Mouse (Mus musculus) natural killer cell, adult 2 months (primary cell): Measurements from ENCODE around the gene 9830107B12Rik.
"Not testable (repeated sequence)": the region's sequence is repeated elsewhere in the genome, so short reads cannot be mapped to it uniquely, and the experiment has no call there.

ENCODE experiments used
- DNase-seq, 2 experiments: peaks; one replicate each; pipeline ENCODE4 v3.0.0; 2022; ENCODE audit warnings: low spot score in 2 of 2

The 9830107B12Rik gene

DNA sequence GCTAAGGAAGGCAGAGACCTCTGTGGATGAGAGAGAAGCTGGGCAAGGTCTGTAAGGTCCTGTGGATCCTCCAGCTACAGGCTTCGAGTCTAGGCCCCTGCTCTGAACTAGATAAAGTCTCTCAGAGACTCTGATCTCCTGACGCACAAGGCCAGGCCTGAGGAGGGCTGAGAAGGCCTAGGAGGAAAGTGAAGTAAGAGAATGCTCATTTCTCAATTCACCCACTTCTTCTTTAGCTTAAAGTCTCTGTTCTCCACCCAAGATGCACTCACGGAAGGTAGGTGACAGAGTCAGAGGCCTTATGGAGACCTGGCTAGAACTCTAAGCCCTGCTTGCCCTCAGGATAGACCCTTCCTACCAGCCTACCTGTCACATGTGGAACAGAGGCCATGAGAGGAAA lies at the start of gene 9830107B12Rik:
Gene 9830107B12Rik (minus strand): TSS at position 149 of the 400 bp plus-strand sequence.
- no peak for DNase-seq

- no peak for DNase-seq
These were observed 46.3 kb upstream of the 9830107B12Rik start for GRCm38 (mm10) chr17:48192366-48192765.

DNA sequence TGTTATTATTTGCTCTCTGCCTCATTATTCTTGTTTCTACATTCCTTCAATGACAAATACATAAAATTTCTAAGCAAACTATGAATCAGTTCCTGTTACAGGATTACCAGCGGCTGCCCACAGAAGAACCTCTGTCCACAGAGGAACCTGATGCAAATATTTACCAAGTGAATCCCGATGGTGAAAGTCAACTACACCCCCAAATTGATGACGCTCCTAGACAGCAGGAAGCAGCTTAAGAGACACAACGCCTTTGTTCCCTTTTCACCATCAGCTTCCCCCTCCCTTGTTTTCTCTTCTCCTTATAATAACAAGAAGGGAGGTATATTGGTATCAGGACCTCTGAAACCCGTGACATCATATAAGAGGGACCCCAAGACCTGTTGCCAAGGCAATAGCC lies 39.2 kb upstream of the 9830107B12Rik start:
- no peak for DNase-seq

DNA sequence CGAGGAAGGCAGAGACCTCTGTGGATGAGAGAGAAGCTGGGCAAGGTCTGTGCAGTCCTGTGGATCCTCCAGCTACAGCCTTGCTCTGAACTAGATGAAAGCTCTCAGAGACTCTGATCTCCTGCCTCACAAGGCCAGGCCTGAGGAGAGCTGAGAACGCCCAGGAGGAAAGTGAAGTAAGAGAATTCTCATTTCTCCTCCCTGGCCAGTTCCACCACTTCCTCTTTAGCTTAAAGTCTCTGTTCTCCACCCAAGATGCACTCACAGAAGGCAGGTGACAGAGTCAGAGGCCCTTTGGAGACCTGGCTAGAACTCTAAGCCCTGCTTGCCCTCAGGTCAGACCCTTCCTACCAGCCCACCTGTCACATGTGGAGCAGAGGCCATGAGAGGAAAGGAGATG lies 21.0 kb upstream of the 9830107B12Rik start, which contains the start of gene A530064D06Rik:
Gene A530064D06Rik (minus strand): TSS at position 173 of the 400 bp plus-strand sequence.
- not testable (repeated sequence) for DNase-seq

GRCm38 (mm10) chr17:48157382-48158076 lies 11.5 kb upstream of the 9830107B12Rik start:
- DNase-seq = no peak

DNA sequence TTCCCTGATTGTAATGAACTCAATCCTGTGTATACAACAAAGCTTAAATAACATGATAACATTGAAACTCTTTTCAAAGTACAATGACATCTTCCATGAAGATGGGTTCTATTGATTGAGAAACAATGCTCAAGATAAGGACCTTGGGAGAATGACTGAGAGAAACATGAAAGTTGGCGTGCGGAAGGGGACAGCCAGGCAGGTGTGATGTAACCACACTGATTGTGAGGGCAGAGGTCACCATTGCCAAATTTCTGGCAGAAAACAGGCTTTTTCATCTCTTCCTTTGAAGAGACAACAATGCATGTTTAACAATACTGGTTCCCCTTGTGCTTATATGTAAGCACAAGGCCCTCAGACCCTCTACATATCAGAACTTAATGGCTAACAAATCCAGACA lies 13.3 kb downstream of the 9830107B12Rik start:
- no peak for DNase-seq

GRCm38 (mm10) chr17:48120456-48120855 lies 25.6 kb downstream of the 9830107B12Rik start:
- no peak for DNase-seq

- DNase-seq = peak; percentile 52 to 76
These were observed 26.4 kb downstream of the 9830107B12Rik start for GRCm38 (mm10) chr17:48119656-48120055.

DNA sequence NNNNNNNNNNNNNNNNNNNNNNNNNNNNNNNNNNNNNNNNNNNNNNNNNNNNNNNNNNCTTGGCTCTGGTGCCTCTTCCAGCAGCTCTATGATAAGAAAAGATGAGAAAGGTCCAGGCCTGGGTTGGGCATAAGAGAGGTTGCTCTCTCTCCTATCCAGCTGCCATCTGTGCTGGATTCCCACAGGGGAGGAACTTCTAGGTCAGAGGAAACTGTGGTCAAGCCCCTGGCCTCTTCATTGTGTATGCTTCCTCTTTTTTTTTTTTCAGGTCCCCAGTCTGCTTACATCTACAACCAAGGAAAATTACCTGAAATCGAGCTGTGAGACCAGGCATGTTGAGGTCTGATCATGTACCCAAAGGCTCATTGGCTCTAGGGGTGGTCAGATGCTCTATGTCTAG lies 27.5 kb downstream of the 9830107B12Rik start:
- no peak for DNase-seq

GRCm38 (mm10) chr17:48110547-48111287 lies 35.4 kb downstream of the 9830107B12Rik start:
- DNase-seq = peak; percentile 43 to 61

- no peak for DNase-seq
These were observed 37.5 kb downstream of the 9830107B12Rik start for GRCm38 (mm10) chr17:48108520-48108919.

DNA sequence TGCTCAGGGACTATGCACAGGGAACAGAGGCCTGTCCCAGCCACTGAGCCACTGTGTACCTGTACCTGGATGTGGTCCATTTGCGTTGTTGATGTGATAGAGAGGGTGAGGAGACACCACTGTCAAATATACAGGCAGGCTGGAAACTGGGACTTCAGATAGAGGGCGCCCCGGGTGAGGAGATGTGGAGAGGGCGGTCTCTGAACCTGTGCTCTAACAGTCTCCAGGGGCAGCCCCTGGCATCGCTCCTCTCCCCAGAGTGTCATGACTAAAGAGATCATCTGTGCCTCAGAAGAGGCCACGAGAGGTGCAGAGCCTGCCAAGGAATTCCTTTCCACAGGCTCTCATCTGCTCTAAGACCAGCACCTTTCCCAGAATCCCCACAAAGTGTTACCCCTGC lies 38.2 kb downstream of the 9830107B12Rik start:
- no peak for DNase-seq

DNA sequence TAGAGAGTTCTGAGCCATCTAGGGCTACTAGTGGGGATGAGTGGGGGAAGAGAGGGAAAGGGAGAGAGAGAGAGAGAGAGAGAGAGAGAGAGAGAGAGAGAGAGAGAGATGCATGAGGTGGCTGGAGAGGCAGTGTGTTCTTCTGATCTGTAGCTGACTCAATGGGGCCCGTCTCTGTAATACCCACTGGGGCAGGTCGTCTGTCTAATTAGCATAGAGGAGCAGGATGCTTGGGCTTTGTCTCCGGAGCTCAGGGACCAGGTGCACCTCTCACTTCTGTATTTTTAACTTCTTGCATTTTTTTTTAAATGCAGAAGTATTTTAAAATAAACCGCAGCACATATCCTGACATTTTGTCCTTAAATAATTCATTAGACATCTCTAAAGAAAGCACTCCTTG lies 38.7 kb downstream of the 9830107B12Rik start:
- peak in 1 of 2 experiments; percentile 31 for DNase-seq

DNA sequence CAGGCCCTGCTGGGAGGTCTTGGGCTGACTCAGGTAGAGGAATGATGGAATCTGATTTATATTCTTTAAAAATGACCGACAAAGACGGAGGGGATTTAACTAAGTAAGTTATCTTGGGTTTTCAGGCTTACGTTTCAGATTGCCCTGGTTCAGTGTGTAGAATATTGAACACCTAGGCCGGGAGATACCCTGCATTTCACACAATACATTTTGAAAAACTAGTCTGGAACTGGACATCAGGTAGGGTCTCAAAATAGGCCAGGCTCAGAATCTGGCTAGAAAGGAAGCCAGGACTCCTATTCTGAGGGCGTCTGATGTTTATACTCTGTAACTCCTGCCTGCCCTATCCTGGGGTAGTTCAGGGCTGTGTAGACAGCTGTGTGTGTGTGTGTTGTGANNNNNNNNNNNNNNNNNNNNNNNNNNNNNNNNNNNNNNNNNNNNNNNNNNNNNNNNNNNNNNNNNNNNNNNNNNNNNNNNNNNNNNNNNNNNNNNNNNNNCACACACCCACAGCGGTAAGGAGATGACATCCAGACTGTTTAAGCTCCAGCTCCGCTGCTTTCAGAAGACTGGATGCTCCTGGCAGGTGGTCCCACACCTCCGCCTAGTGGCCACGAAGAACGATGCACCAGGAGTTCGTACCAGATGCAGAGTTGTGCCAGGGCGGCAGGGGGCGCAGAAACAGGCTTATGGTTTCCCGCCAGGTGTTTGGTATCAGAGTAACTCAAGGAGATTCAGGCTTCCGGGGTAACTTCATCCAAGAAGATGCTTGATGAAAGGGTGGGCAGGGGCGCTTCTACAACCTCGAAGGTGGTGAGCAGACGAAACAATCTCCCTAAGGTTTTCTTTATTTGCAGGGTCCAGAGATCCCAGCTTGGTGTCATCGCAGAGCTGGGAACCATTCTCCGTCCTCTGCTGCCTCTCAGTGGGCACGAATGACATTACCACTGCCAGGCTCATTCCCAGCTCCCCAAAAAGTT lies 45.3 kb downstream of the 9830107B12Rik start:
- peak; percentile 65 to 83 for DNase-seq

DNA sequence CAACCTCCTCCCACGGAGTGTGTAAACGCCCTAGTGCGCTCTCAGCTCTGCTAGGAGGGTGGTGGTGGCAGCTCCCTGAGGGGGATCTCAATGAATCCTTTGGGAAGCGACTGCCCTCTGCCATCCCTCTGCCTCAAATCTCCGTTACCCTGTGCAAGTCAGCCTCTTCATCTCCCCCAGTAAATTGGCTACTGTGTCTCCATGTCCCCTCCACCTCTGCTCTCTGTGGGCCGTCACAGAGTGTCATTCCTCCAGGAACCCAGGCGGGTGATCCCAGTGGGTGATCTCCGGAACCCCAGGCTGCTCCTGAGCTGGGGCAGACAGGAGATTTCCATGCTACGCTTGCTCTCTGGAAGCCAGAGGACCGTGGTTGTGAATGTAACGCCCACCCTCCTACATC lies 46.8 kb downstream of the 9830107B12Rik start:
- DNase-seq = no peak

- no peak for DNase-seq
These were observed 47.6 kb downstream of the 9830107B12Rik start for GRCm38 (mm10) chr17:48098528-48098890.

- no peak for DNase-seq
These were observed 48.1 kb downstream of the 9830107B12Rik start for GRCm38 (mm10) chr17:48097743-48098527.

DNA sequence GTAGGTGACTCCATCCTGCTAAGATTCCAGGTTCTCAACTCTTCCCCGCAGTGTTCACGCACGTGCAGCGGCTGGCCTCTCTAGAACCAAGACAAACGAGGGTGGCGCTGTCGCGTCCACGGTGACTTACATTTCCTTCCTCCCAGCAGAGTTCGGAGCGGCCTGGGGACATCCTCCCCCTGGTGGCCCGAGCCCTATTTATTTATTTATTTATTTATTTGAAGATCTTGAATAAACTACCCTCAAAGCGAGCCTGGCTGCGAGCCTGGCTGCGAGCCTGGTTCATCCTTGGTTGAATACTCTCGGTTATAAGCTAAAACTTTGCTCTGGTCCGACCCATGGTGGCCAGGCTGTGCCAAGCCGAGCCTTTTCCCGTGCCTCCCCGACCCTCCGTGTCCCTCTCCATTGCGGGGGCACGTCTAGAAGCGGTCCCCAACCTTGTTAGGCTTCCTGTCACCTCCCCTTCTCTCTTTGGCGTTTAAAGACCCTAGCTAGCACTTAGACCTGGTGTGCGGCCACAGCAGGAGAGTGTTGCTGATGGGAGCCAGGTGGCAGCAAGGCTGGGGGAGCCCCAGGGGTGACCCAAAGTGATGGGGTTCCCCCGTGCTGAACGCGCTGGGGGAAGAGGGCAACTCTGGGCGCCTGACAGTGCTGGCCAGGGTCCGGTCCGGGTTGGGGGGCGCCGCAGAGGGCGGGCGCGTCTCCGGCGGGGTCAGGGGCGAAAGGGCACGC lies 48.9 kb downstream of the 9830107B12Rik start:
- peak; percentile 29 to 64 for DNase-seq

DNA sequence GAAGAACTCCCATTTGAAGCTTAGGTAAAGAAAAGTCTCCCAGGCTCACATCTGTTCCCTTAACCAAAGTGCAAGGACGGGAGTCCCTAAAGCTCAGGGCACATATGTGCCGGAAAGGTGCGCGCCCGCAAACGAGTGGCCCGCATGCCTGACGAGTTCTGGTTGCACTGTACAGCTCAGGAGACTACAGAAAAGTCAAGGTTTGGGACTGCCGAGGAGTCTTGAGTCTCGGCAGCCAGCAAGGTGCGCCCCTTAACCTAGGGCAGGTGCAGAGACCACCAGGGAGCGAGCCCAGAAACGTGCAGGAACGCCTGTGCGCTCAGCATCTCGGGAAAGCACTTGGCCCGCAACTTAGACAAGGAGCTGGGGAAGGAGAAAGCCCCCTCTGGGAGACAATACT lies 49.7 kb downstream of the 9830107B12Rik start:
- DNase-seq = no peak

GRCm38 (mm10) chr17:48095718-48096121 lies 50.3 kb downstream of the 9830107B12Rik start:
- DNase-seq = no peak
